Mouse (Mus musculus) gastrocnemius, postnatal 36 days (tissue): Measurements from ENCODE around the gene Bpi. TPM values are rescaled to one million over a fixed set of nuclear protein-coding genes. Genes with fewer than 3 reads are reported as not detected.

Experiments used
- DNase-seq, 2 experiments: peaks; one replicate each; pipeline ENCODE4 v3.0.0; 2022
- intact Hi-C: fragments of 180-260 bp; cut with DNase I; formaldehyde crosslinking; loops from one replicate; pipeline ENCODE4 v1.15.1; 2025
- total RNA-seq, 2 experiments: library from RNA; stranded (reverse); gene quantifications; 2 replicates each; pipeline ENCODE4 v1.2.3; 2021

The Bpi gene
- total RNA-seq, 2 experiments from 2014 or later, result not detected

DNA sequence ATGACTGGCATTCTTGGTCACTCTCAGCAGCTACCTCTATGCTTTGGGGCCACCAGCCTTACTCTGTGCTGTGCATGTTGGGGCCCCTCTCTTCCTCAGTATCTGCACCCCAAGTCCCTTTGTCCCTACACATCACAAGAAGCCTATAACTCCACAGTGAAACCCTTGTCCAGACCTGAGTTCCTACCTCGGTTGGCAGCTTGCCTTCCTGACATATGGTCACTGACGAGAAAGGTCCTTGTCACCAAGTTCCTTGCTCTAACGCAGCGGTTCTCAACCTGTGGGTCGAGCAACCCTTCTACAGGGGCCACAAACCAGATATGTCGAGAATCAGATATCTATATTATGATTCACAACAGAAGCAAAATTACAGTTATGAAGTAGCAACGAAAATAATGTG is 25.2 kb downstream of the Bpi start:
- no peak for DNase-seq
- intact Hi-C loops, result loop anchor here (5.0 kb wide), 1 partner anchor 54 kb away; no protein-coding TSS in a partner anchor

DNA sequence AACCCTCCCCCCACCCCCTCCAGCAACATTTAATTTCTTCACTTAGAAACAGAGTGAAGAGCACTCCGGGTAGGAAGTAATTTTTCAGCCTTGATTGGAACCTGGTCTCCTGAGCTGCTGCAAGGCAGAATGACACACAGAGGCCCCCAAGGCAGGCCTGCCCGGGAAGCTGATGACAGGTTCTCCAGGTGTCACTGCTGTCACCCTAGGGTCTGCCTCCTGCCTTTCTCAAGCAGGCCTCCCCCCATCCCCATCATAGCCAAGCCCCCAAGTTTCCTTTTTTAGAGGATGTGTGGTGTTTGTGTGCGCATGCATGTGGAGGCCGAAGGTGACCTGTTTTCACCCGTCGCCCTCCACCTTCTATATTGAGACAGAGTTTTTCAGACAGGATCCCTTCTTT is 25.9 kb downstream of the Bpi start:
- DNase-seq, result no peak
- intact Hi-C loops, result loop anchor here (5.0 kb wide), 1 partner anchor 54 kb away; no protein-coding TSS in a partner anchor

GRCm38 (mm10) chr2:158284571-158284970 is 26.7 kb downstream of the Bpi start:
- intact Hi-C loops, result loop anchor here (5.0 kb wide), 1 partner anchor 53 kb away; no protein-coding TSS in a partner anchor
- DNase-seq, result peak; percentile 50 to 60

DNA sequence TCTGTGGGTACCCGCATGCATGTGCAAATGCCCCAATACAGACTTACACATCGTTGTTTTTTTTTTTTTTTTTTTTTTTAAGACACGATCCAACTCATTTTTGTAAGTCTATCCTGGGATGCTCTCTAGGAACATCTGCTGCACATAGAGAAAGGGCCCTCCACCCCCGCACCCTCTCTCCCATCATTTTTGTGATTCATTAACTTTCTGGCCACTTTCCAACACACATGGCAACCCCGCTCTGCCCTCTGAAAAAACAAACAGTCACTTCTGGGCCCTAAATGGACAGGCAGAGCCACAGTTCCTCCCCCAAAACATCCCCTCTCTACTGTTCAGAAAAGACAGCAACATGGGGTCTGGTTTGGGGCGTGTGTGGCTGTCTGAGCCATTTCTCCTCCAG is 27.8 kb downstream of the Bpi start:
- no peak for DNase-seq
- intact Hi-C loops, result no loop called here

DNA sequence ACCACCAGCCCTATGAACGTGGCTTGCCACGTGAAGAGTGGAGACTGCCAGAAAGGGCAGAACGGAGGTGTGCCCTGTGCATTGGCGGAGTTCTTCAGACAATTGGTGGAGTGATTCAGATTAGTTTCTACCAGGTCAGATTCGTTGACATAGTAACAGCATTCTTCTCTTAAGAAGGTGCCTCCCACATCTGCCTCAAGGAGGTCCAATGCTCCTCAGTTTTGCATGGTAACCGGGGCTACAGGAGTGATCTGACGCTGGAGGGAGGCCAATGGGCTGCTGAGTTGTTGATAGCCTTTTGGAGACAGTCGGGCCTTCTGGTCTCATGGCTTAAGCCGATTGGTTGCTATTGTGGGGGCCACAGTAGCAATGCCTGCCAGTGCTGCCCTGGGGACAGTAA is 37.8 kb downstream of the Bpi start:
- no peak for DNase-seq
- intact Hi-C loops, result no loop called here

GRCm38 (mm10) chr2:158299203-158299602 is 41.3 kb downstream of the Bpi start:
- DNase-seq, result no peak
- intact Hi-C loops, result no loop called here

DNA sequence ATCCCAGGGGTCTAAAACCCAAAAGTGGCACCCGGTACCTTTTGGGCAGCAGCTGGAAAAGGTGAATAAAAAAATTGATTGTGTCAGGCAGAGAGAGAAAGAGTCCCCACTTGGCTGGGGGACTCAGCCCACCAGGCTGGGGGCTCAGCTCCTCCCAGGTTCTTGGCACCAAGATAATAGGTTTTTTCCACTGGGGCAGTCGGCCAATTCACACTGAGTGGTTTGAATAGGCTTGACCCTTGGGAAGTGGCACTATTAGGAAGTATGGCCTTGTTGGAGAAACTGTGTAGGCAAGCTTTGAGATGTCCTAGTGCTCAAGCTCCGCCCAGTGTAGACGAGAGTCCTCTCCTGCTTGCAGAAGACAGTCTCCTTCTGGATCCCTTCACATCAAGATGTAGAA is 41.8 kb downstream of the Bpi start:
- no peak for DNase-seq
- intact Hi-C loops, result no loop called here

GRCm38 (mm10) chr2:158302807-158303206 is 44.9 kb downstream of the Bpi start:
- intact Hi-C loops, result no loop called here
- peak in 1 of 2 experiments; percentile 16 for DNase-seq

DNA sequence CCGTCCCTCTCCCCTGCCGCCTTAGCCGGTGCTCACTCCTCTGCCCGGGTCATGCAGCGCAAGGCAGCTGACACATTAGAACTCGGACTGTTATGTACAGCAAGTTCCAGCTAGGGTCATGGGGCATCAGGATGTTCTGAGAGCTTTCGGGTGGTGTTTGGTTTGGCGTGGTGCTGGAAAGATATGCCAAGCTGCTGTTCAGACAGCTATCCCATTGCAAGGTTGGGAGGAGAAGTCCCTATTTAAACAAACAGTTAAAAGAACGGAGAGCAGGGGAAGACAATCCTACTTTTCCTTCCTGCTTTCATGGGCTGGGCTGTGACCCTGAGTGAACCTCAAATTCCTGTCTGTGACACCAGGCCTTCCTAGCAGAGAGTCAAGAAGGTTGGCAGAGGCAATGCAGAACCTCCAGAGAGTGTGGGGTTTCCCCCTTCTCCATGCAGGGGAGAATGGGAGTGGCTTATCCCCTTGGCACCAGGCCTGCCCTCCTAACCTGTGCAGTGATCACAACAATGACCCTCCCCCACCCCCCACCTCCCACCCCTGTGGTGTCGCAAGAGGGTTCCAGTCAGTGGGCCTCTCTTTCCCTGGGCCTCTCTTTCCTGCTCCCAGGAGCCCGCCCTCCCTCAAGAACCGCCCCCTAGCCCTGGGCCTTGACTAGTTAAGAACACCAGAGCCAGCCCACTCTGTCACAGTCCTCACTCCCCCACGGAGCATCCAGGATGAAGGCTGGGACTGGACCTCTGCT is 48.2 kb downstream of the Bpi start, which contains the start of gene Lbp:
Lbp (plus strand) TSS at position 546 of the 748 bp plus-strand sequence.
- intact Hi-C loops, result no loop called here
- peak; percentile 54 to 59 for DNase-seq

GRCm38 (mm10) chr2:158306696-158307049 is 48.8 kb downstream of the Bpi start:
- intact Hi-C loops, result no loop called here
- DNase-seq, result no peak

- peak in 1 of 2 experiments; percentile 20 for DNase-seq
- intact Hi-C loops, result no loop called here
These were observed 50.4 kb downstream of the Bpi start for GRCm38 (mm10) chr2:158308276-158308675.

GRCm38 (mm10) chr2:158313089-158313488 is 55.2 kb downstream of the Bpi start:
- intact Hi-C loops, result no loop called here
- DNase-seq, result no peak

DNA sequence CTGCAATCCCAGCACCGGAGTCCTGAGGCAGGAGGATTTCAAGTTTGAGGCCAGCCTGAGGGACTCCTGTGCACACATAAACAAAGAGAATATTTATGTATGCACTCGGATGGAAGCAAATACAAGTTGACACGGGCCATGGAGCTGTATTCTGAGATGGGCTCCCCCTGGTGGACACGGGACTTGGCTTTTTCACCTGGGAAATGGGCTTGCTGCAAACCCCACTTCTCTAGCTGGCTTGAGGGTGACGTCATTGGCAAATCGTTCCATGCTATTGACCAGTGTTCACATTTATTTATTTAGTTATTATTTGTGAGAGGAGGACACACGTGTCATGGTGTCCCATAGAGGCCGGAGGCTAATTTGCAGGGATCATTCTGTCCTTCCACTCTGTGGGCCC is 58.5 kb downstream of the Bpi start:
- no peak for DNase-seq
- intact Hi-C loops, result no loop called here

DNA sequence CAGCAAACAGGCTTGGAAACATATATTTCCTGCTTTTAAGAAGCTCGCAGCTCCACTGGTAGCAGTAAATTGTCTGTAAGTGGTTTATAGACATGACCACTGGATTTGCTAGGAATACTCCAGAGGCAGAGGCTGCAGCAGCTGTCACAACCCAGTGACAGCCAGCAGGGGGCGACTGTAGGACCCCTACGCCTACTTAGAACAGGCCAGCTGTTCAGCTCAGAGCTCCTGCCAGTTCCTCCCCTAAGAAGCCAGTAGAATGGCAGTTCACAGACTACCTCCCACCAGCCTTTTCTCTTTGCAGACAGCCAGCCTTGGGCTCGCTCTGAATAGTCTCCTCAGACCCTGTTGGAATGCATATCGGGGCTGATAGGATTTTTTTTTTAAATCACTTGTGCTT is 59.1 kb downstream of the Bpi start:
- intact Hi-C loops, result no loop called here

DNA sequence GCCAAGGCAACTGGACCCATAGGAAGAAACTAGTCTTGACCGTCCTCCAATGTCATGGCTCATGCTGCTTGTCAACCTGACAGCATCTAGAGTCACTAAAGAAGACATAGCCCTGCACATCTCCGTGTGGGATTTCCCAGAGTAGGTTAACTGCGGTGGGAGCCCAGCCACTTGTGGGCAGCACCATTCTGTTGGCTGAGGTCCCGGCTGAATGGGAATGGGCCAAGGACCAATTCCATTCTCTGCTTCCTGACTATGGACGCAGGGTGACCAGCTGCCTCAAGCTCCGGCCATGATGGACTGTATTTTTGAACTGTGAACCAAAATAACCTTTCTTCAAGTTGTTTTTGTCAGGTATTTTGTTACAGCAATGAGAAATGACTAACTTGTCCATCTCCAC is 63.7 kb downstream of the Bpi start:
- no peak for DNase-seq
- intact Hi-C loops, result no loop called here

More for the DNA sequence above, 59.1 kb downstream of the Bpi start:
- DNase-seq, result peak; percentile 29 to 36

DNA sequence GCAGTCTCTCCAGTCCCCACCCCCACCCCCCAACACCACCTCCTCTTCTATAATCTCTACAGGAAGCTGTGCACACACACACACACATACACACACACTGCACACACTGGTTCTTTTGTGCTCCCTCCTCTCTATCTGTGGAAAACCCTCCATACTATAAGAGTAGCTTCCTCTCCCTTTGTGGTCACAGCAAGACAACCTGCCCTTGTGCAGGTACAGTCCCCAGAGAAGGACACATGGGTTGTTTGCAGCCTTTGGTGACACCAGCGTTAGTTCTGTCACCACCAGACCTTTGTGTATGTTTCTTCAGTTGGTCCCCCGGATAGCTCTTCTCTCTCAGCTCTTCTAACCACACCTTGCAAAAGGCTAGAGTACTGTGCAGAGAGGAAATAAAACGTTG is 65.0 kb downstream of the Bpi start:
- no peak for DNase-seq
- intact Hi-C loops, result no loop called here

DNA sequence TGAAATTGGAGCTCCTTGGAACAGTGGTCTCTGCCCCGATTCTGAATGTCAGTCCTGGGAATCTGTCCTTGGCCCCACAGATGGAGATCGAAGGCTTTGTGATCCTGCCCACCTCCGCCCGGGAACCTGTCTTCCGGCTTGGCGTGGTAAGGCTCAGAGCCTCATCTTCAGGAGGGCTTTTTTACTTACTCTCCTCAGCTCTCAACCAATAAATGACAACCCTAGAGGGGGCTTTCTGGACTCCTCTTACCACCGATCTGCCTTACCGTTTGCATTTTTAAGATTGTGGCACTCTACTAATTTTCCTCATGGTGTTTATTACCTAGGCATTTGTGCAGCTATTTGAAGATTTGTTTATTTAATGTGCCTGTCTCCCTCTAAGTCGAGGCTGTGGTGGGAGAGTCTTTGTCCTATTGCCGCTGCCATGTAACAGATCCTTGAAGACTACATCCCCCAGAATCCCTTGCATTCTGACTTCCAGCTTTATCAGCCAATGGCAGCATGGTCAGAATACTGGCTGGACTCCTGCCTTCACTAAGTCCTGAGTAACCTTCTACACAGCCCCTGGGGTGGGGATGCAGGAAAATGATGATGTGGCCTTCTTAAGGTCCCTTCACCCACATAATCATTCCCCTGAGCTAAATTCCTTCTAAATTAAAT is 66.8 kb downstream of the Bpi start:
- intact Hi-C loops, result no loop called here

DNA sequence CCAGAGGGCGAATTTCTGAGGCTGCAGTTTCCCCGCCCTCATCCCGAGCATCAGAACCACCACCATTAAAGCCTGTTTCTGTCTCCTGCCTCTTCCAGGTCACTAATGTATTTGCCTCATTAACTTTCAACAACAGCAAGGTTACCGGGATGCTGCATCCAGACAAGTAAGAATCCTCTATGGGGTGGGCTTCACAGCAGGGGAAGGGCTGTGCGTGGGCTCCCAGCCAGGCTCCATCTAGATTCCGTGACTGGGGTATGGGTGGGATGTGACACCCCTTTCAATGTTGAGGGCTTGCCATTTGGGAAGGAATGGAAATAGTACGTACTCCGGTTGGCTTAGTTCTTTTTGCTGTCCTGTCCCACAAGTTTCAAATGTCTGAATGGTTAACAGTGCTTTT is 67.7 kb downstream of the Bpi start:
- no peak for DNase-seq
- intact Hi-C loops, result no loop called here

More for the DNA sequence above, 66.8 kb downstream of the Bpi start:
- DNase-seq, result no peak
